Mouse (Mus musculus) midbrain, embryonic 11.5 days (tissue): Measurements from ENCODE around the gene Rasgrp4. TPM values are rescaled to one million over a fixed set of nuclear protein-coding genes. Genes with fewer than 3 reads are reported as not detected.
"Not testable (repeated sequence)": the region's sequence is repeated elsewhere in the genome, so short reads cannot be mapped to it uniquely, and the experiment has no call there.

Experiments
- ATAC-seq: fragments of 200-750 bp; cut with Nextera tagmentation; 2 replicates; pipeline ENCODE4 v1.8.0; 2017; ENCODE audit warnings: moderate TSS enrichment, moderate library complexity; ENCODE audit not compliant: low FRiP score
- DNase-seq: peaks from one replicate; pipeline ENCODE4 v3.0.0; 2015; ENCODE audit warnings: low spot score; ENCODE audit errors: missing footprints
- H3K27ac ChIP-seq: fragments of 300-500 bp; sonication (generic); 2 replicates; pipeline ENCODE4 v1.5.1; 2014; ENCODE audit warnings: low read depth, low read length
- H3K27me3 ChIP-seq: fragments of 300-500 bp; sonication (generic); 2 replicates; pipeline ENCODE4 v1.6.1; 2014; ENCODE audit warnings: mild to moderate bottlenecking, low read length, moderate library complexity, mixed read lengths; ENCODE audit not compliant: control insufficient read depth, insufficient read depth
- H3K36me3 ChIP-seq: fragments of 300-500 bp; sonication (generic); 2 replicates; pipeline ENCODE4 v1.6.1; 2014; ENCODE audit warnings: mild to moderate bottlenecking, low read length, moderate library complexity, mixed read lengths; ENCODE audit not compliant: control insufficient read depth, insufficient read depth
- H3K4me1 ChIP-seq: fragments of 300-500 bp; sonication (generic); 2 replicates; pipeline ENCODE4 v1.6.1; 2014; ENCODE audit warnings: low read length; ENCODE audit not compliant: control insufficient read depth, insufficient read depth
- H3K4me2 ChIP-seq: fragments of 300-500 bp; sonication (generic); 2 replicates; pipeline ENCODE4 v1.6.1; 2014; ENCODE audit warnings: mild to moderate bottlenecking, moderate library complexity
- H3K4me3 ChIP-seq: fragments of 300-500 bp; sonication (generic); 2 replicates; pipeline ENCODE4 v1.5.1; 2014; ENCODE audit warnings: low read depth, low read length
- H3K9ac ChIP-seq: fragments of 300-500 bp; sonication (generic); 2 replicates; pipeline ENCODE4 v1.6.1; 2014; ENCODE audit warnings: low read length
- H3K9me3 ChIP-seq: fragments of 300-500 bp; sonication (generic); 2 replicates; pipeline ENCODE4 v1.6.1; 2016; ENCODE audit warnings: low read length; ENCODE audit not compliant: control insufficient read depth
- WGBS: fragments of 180-500 bp; shearing (Covaris S2); extraction: QIAGEN DNeasy Blood & Tissue Kit; methylation state at CpG from one replicate; pipeline ENCODE4 v1.1.7; 2014; 5-methylcytosine and 5-hydroxymethylcytosine counted together
- polyA plus RNA-seq: library from polyadenylated mRNA; unstranded; fragments of >200 nt; fragmentation: Nextera tagmentation; extraction: Ambion mirVana; gene quantifications from 2 replicates; pipeline ENCODE4 v1.2.1, GENCODE M21; 2014

Rasgrp4 gene
- polyA plus RNA-seq, 1 experiment from 2014 or later, result 0.48 TPM

DNA sequence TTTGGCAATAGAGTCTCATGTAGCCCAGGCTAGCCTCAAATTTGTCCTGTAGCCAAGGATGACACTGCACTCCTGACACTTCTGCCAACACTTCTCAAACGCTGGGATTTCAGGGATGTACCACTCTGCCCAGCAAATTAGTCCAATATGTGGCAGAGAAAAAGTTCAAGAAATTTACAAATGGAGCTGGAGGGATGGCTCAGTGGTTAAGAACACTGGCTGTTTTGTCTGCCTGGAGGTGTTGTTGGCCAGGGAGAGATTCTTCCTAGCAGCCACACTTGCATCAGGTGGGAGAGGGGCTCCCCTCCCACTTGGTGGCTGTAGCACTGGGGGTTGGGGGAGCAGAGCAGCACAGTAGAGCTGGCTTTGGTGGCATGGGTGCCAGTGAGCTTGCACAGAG lies 15.1 kb upstream of the Rasgrp4 start:
- Histone ChIP-seq H3K9me3 (no peaks in the 10 kb centered on the region), H3K27me3 (no peaks in the 10 kb centered on the region; the same call in 1 of the 2 replicates), H3K9ac (no peak overlapping the region), H3K36me3 (no peaks in the 10 kb centered on the region), H3K27ac (no peak overlapping the region), H3K4me3 (no peak overlapping the region), H3K4me1 (no peaks in the 10 kb centered on the region), H3K4me2 (no peak overlapping the region)
- ATAC-seq (no peak), DNase-seq (no peak)
- WGBS, result 69% methylated on average over 1 of the region's 1 CpGs

DNA sequence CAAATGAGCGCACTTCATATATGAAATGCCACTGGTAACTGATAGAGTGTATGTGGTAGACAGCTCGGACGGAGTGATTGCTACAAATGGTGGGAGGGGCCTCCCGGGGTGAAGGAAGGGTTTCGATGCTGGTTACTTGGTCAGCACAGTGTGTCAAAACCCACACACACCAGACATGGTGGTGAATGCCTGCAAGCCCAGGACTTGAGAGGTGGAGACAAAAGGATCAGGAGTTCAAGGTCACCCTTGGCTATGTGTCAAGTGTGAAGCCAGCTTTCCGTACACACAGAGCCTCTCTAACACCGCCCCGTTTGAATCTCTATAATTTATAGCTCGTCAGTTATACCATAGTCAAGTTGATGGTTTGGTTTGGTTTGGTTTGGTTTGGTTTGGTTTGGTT lies 11.8 kb upstream of the Rasgrp4 start:
- Histone ChIP-seq H3K9ac (no peak overlapping the region), H3K36me3 (no peaks in the 10 kb centered on the region), H3K9me3 (no peaks in the 10 kb centered on the region), H3K4me2 (no peak overlapping the region), H3K27me3 (no peaks in the 10 kb centered on the region; the same call in 1 of the 2 replicates), H3K27ac (no peak overlapping the region), H3K4me1 (no peaks in the 10 kb centered on the region), H3K4me3 (no peak overlapping the region)
- ATAC-seq (no peak), DNase-seq (no peak)
- 93% methylated on average over 9 of the region's 9 CpGs for WGBS

DNA sequence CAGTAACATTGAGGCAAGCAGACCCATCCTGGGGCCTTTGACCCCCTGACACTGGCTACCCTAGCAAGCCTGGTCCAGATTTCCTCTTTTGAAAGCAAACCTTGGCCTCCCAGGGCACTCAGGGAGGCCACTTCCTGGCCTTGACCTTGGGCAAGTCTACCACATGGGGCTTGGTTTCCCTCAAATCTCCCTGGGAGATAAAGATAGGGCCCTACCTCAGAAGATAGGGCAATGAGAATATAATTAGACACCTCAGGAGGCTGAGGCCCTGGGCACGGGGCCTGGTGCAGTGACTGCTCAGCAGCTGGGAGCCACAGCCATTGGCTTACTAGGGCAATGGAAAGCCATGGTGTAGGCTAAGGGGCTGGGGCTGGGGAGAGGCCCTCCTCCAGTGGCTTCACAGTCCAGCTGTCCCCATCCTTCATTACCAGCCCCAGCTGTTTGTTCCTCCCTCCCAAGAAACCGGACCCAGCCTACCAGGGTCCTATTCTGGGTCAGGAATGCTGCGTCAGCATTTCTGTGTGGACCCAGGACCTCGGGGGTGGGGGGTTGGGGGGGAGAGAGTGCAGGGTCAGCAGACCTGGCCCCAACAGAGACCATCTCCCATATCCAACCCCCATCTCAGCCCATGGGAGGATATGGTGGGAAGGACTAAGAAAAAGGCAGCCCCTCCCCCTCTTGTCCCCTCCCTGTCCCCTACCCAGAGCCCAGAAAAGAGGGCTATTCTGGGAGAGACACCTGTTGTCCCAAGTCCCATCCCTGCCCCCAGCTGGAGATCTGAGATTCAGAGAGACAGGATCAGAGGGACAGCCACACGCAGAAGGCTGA lies 10.9 kb upstream of the Rasgrp4 start:
- ATAC-seq, result no peak
- Histone ChIP-seq H3K4me2 (no peak overlapping the region), H3K27me3 (no peaks in the 10 kb centered on the region), H3K9ac (no peak overlapping the region), H3K27ac (no peak overlapping the region), H3K36me3 (no peaks in the 10 kb centered on the region), H3K4me3 (no peak overlapping the region), H3K4me1 (no peaks in the 10 kb centered on the region), H3K9me3 (no peaks in the 10 kb centered on the region)
- 55% methylated on average over 5 of the region's 5 CpGs for WGBS
- no peak for DNase-seq

- under 1% methylated on average over 16 of the region's 16 CpGs for WGBS
- peak within 1 kb of the TSS; percentile 22 for H3K4me3 ChIP-seq
- peak within 1 kb of the TSS; percentile 45 for H3K9ac ChIP-seq
- peak within 1 kb of the TSS; percentile 46 for H3K4me2 ChIP-seq
- peak; percentile 82 for ATAC-seq
- H3K27ac ChIP-seq, result no peak within 1 kb of the TSS
- peak; percentile 90 for DNase-seq
- H3K4me1 ChIP-seq, result no peaks in the 10 kb centered on the region
- no peaks in the 10 kb centered on the region for H3K36me3 ChIP-seq
- H3K9me3 ChIP-seq, result no peaks in the 10 kb centered on the region
- H3K27me3 ChIP-seq, result no peaks in the 10 kb centered on the region
Measured at GRCm38 (mm10) chr7:29124970-29125369, 9.7 kb upstream of the Rasgrp4 start, which contains the start of gene Ryr1. Gene Ryr1, minus strand, starts transcription at chr7:29125179.

GRCm38 (mm10) chr7:29126173-29126915 lies 8.3 kb upstream of the Rasgrp4 start:
- H3K9me3 ChIP-seq, result no peaks in the 10 kb centered on the region
- H3K9ac ChIP-seq, result no peak overlapping the region
- H3K4me3 ChIP-seq, result no peak overlapping the region
- no peak for ATAC-seq
- 34% methylated on average over 7 of the region's 7 CpGs for WGBS
- no peaks in the 10 kb centered on the region for H3K4me1 ChIP-seq
- H3K36me3 ChIP-seq, result no peaks in the 10 kb centered on the region
- H3K27ac ChIP-seq, result no peak overlapping the region
- no peak overlapping the region for H3K4me2 ChIP-seq
- no peaks in the 10 kb centered on the region for H3K27me3 ChIP-seq
- DNase-seq, result peak; percentile 92

DNA sequence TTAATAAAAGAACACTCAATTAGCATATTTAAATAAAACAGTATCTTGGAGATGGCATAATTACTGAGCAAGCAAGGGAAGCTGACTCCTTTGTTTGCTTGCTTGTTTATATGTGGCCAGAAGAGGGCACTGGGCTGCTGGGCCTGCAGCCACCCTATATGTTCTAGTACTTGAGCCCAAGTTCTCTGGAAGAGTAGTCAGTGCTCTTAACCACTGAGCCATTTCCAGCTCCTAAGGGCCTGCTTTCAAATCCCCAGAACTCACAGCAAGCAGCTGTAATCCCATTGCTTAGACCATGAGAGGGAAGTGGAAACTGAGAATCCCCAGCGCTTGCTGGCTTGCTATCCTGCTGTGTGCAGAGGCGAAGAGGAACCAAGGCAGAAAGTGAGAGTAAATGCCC lies 5.9 kb upstream of the Rasgrp4 start:
- H3K27ac ChIP-seq, result no peak overlapping the region
- no peak for ATAC-seq
- H3K4me1 ChIP-seq, result no peaks in the 10 kb centered on the region
- no peaks in the 10 kb centered on the region for H3K27me3 ChIP-seq
- WGBS, result 34% methylated on average over 2 of the region's 2 CpGs
- no peak overlapping the region for H3K4me3 ChIP-seq
- DNase-seq, result no peak
- H3K36me3 ChIP-seq, result no peaks in the 10 kb centered on the region
- H3K9ac ChIP-seq, result no peak overlapping the region
- H3K9me3 ChIP-seq, result no peaks in the 10 kb centered on the region
- no peak overlapping the region for H3K4me2 ChIP-seq

DNA sequence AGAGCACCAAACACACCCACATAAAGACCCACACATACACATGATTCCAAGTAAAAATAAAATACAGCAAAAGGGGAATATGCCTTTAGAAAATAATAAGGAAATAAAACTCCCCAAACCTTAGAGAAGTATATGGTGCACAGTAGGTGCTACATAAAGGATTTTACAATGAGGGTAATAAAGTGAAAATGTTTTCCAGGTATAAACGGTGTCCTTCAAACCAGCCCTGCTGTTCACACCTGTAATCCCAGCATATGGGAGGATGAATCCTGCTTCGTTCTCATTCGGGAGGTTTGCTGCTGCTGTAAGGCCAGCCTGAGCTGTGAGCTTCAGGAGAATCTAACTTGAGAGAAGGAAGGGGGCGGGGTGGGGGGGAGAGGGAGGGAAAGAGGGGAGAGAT lies 421 bp upstream of the Rasgrp4 start:
- WGBS, result 5% methylated on average over 3 of the region's 4 CpGs
- peaks cover 4% of the 10 kb centered on the region; the same call in 1 of the 2 replicates for H3K27me3 ChIP-seq
- H3K9ac ChIP-seq, result peak overlapping the region; percentile 33; the same call in 1 of the 2 replicates
- H3K4me3 ChIP-seq, result peak overlapping the region; percentile 23; the same call in 1 of the 2 replicates
- H3K27ac ChIP-seq, result no peak overlapping the region
- ATAC-seq (no peak), DNase-seq (no peak)
- H3K4me2 ChIP-seq, result peak overlapping the region; percentile 42
- peaks cover 6% of the 10 kb centered on the region; the same call in 1 of the 2 replicates for H3K4me1 ChIP-seq
- H3K36me3 ChIP-seq, result no peaks in the 10 kb centered on the region
- no peaks in the 10 kb centered on the region for H3K9me3 ChIP-seq

DNA sequence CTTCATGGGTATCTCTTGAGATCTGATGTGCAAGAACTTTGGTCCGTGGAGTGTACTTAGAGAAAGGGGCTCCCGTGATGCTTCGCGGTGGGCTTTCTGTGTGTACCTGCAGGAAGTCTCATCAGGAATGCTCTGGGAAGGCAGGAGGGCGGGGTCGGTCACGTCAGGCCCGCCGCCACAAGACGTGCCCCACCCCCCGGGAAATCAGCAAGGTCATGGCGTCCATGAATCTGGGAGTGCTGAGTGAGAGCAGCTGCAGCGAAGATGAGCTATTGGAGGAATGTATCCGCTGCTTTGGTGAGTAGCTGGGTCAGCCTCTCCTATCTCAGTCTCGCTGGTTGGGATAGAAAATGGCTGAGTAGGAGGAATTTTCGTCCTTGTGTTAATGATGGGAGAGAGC lies 2.8 kb downstream of the Rasgrp4 start:
- WGBS, result 51% methylated on average over 16 of the region's 16 CpGs
- no peaks in the 10 kb centered on the region for H3K36me3 ChIP-seq

GRCm38 (mm10) chr7:29139237-29139636 lies 4.6 kb downstream of the Rasgrp4 start:
- WGBS, result 92% methylated on average over 3 of the region's 4 CpGs
- not testable (repeated sequence) for H3K4me2 ChIP-seq, H3K4me1 ChIP-seq, DNase-seq, H3K27me3 ChIP-seq, H3K36me3 ChIP-seq, H3K4me3 ChIP-seq, H3K9me3 ChIP-seq, ATAC-seq, H3K27ac ChIP-seq, H3K9ac ChIP-seq

More for the DNA sequence above, 2.8 kb downstream of the Rasgrp4 start:
- Histone ChIP-seq H3K9me3 (no peaks in the 10 kb centered on the region), H3K4me2 (no peak overlapping the region), H3K4me3 (no peak overlapping the region), H3K27me3 (peaks cover 4% of the 10 kb centered on the region; the same call in 1 of the 2 replicates), H3K27ac (no peak overlapping the region), H3K9ac (no peak overlapping the region), H3K4me1 (peaks cover 6% of the 10 kb centered on the region; the same call in 1 of the 2 replicates)
- peak; percentile 26 for DNase-seq
- no peak for ATAC-seq
